Mouse (Mus musculus) E14TG2a.4 (cell line): ENCODE data around the gene Ociad2.

Source experiments
- CTCF ChIP-seq: conservative IDR thresholded peaks from 2 replicates; pipeline ENCODE4 v1.5.1; 2014; ENCODE audit warnings: low read length
- NANOG ChIP-seq: IDR thresholded peaks from 2 replicates; pipeline ENCODE4 v1.6.1; 2014; ENCODE audit warnings: borderline replicate concordance, low read length, mixed read lengths
- POU5F1 ChIP-seq: IDR thresholded peaks from 2 replicates; pipeline ENCODE4 v1.6.1; 2014; ENCODE audit warnings: low read length, borderline replicate concordance

DNA sequence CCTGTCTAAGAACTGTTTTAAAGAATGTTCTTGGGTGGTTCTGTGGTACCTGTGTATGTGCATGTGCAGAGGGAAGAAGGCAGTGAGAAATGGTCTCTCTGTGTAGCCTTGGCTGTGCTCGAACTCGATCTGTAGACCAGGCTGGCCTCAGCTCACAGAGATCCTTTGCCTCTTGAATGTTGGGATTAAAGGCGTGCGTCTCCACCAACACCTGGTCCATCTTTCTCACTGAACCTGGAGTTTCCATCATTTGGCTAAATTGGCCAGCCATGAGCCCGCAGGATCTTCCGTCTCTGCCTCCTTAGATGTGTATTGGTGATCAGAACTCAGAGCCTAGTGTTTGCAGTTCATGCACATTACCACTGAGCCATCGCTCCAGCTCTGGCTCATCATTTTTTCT lies 45.8 kb downstream of the Ociad2 start:
- TF ChIP-seq CTCF = no peak
- TF ChIP-seq POU5F1 = no peak
- TF ChIP-seq NANOG = no peak
